Mouse (Mus musculus) lung, postnatal 0 days (tissue): Measurements from ENCODE around the gene Nkx2-4.

Experiments used
- CTCF ChIP-seq: IDR thresholded peaks from 2 replicates; pipeline ENCODE4 v1.5.1; 2016; ENCODE audit warnings: antibody characterized with exemption, mild to moderate bottlenecking
- EP300 ChIP-seq: IDR thresholded peaks from 2 replicates; pipeline ENCODE4 v1.6.1; 2016; ENCODE audit warnings: antibody characterized with exemption, mild to moderate bottlenecking, control low read depth

DNA sequence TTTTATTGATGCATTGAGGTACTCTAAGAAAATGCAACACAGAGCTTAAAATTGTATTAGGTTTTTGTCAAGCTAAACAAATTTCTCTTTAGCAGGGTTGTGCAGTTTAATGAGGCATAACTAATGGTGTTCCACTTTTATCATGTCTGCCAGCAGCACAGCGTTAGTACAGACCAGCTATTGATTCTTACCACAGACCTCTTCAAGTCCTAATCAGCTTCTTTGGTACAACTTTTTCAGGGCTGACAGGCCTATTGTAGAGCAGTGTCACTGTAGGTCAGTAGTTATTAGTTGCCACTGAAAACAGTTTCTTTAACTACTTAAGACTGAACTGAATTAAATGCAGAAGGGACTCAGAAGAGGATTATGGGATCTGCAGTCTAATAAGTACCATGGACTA is 16.2 kb downstream of the Nkx2-4 start:
- TF ChIP-seq CTCF (no peak), EP300 (no peak)
